Mouse (Mus musculus) forebrain, embryonic 13.5 days (tissue): ENCODE measurements around the gene Senp3. TPM values are rescaled to one million over a fixed set of nuclear protein-coding genes. Genes with fewer than 3 reads are reported as not detected.
"Not testable (repeated sequence)": the region's sequence is repeated elsewhere in the genome, so short reads cannot be mapped to it uniquely, and the experiment has no call there.

Experiments
- ATAC-seq: fragments of 200-750 bp; cut with Nextera tagmentation; 2 replicates; pipeline ENCODE4 v1.8.0; 2017
- H3K27ac ChIP-seq: fragments of 300-500 bp; sonication (generic); 2 replicates; pipeline ENCODE4 v1.5.1; 2015; ENCODE audit warnings: inconsistent platforms, mild to moderate bottlenecking, moderate library complexity
- H3K27me3 ChIP-seq: fragments of 300-500 bp; sonication (generic); 2 replicates; pipeline ENCODE4 v1.6.1; 2015; ENCODE audit warnings: mild to moderate bottlenecking, inconsistent platforms
- H3K36me3 ChIP-seq: fragments of 300-500 bp; sonication (generic); 2 replicates; pipeline ENCODE4 v1.6.1; 2015; ENCODE audit warnings: mild to moderate bottlenecking, inconsistent platforms; ENCODE audit not compliant: poor library complexity, severe bottlenecking
- H3K4me1 ChIP-seq: fragments of 300-500 bp; sonication (generic); 2 replicates; pipeline ENCODE4 v1.6.1; 2015; ENCODE audit warnings: inconsistent platforms
- H3K4me2 ChIP-seq: fragments of 300-500 bp; sonication (generic); 2 replicates; pipeline ENCODE4 v1.6.1; 2015; ENCODE audit warnings: inconsistent platforms, mild to moderate bottlenecking, moderate library complexity
- H3K4me3 ChIP-seq: fragments of 300-500 bp; sonication (generic); 2 replicates; pipeline ENCODE4 v1.5.1; 2015; ENCODE audit warnings: mild to moderate bottlenecking, inconsistent platforms
- H3K9ac ChIP-seq: fragments of 300-500 bp; sonication (generic); 2 replicates; pipeline ENCODE4 v1.6.1; 2015; ENCODE audit warnings: mild to moderate bottlenecking, inconsistent platforms
- H3K9me3 ChIP-seq: fragments of 300-500 bp; sonication (generic); replicated peaks from 2 replicates; pipeline ENCODE4 v1.6.1; 2016; ENCODE audit warnings: inconsistent platforms
- WGBS: fragments of 180-500 bp; shearing (Covaris S2); methylation state at CpG from one replicate; pipeline ENCODE4 v1.1.7; 2015; 5-methylcytosine and 5-hydroxymethylcytosine counted together
- microRNA counts: library from miRNA; unstranded; fragments of <30 nt; microRNA quantifications from one replicate; lab custom pipeline; 2016
- microRNA-seq: library from miRNA; unstranded; fragments of <30 nt; microRNA quantifications from one replicate; pipeline ENCODE4, GENCODE M21; 2016
- polyA plus RNA-seq: library from polyadenylated mRNA; unstranded; fragments of >200 nt; fragmentation: Nextera tagmentation; extraction: Ambion mirVana; gene quantifications from 2 replicates; pipeline ENCODE4 v1.2.1, GENCODE M21; 2015

The Senp3 gene
- polyA plus RNA-seq, 1 experiment from 2014 or later = 93.7 TPM

- ATAC-seq, H3K27me3 ChIP-seq, H3K9ac ChIP-seq, H3K4me3 ChIP-seq, H3K36me3 ChIP-seq, H3K27ac ChIP-seq, H3K4me2 ChIP-seq, H3K9me3 ChIP-seq: not testable (repeated sequence)
- whole genome bisulfite sequencing = 75% methylated on average over 2 of the region's 2 CpGs
- peaks cover 16% of the 10 kb centered on the region for H3K4me1 ChIP-seq
Measured at GRCm38 (mm10) chr11:69624339-69624738, 57.5 kb downstream of the Senp3 start.

MicroRNAs encoded within 50 kb of the gene (microRNA counts, 519-probe panel; counts per million panel counts)
- microRNA mmu-miR-1934 (lab: Ali Mortazavi, UCI) (177 counts per million, percentile 53 among the panel's probes with 10 or more counts), microRNA mmu-miR-467f (lab: Ali Mortazavi, UCI) (2,231 counts per million, percentile 59 among the panel's probes with 10 or more counts)

Small RNA genes within 50 kb of the gene (microRNA-seq; reads per million reads assigned to microRNA genes)
- gene Mir1934 = 5.1 reads per million, percentile 15 among the genes with 10 or more reads in this experiment
- gene Mir467f = not detected

Other genes with a start within 250 kb of the Senp3 start
- gene Dnah2, start 133.0 kb downstream of the Senp3 start, polyA plus RNA-seq = 1.7 and 2.0 TPM in 2 replicates
- 63.1 and 72.0 TPM in 2 replicates for gene Efnb3, start 121.9 kb downstream of the Senp3 start, polyA plus RNA-seq
- 32.0 and 35.1 TPM in 2 replicates for gene Wrap53, start 101.8 kb downstream of the Senp3 start, polyA plus RNA-seq
- gene Trp53, start 101.7 kb downstream of the Senp3 start, polyA plus RNA-seq = 119 and 129 TPM in 2 replicates
- 12.7 and 14.0 TPM in 2 replicates for gene Atp1b2, start 76.1 kb downstream of the Senp3 start, polyA plus RNA-seq
- not detected in 2 replicates for gene Shbg, start 64.2 kb downstream of the Senp3 start, polyA plus RNA-seq
- 20.6 and 22.7 TPM in 2 replicates for gene Sat2, start 60.1 kb downstream of the Senp3 start, polyA plus RNA-seq
- 38.7 and 42.2 TPM in 2 replicates for gene Fxr2, start 49.1 kb downstream of the Senp3 start, polyA plus RNA-seq
- gene Sox15, start 26.8 kb downstream of the Senp3 start, polyA plus RNA-seq = not detected in 2 replicates
- gene Mpdu1, start 19.4 kb downstream of the Senp3 start, polyA plus RNA-seq = 89.4 and 95.2 TPM in 2 replicates
- 4.4 and 5.2 TPM in 2 replicates for gene Cd68, start 15.9 kb downstream of the Senp3 start, polyA plus RNA-seq
- gene Eif4a1, start 9.7 kb downstream of the Senp3 start, polyA plus RNA-seq = 654 and 701 TPM in 2 replicates
- 0.15 and 0.43 TPM in 2 replicates for gene Tnfsf13, start 3.7 kb upstream of the Senp3 start, polyA plus RNA-seq
- 1.00 and 1.1 TPM in 2 replicates for gene Tnfsf12, start 13.8 kb upstream of the Senp3 start, polyA plus RNA-seq
- 0.45 and 0.87 TPM in 2 replicates for gene Tnfsfm13, start 14.0 kb upstream of the Senp3 start, polyA plus RNA-seq
- gene Polr2a, start 76.6 kb upstream of the Senp3 start, polyA plus RNA-seq = 23.2 and 24.1 TPM in 2 replicates
- gene Slc35g3, start 79.9 kb upstream of the Senp3 start, polyA plus RNA-seq = 0.26 and 0.58 TPM in 2 replicates
- 1.6 and 1.8 TPM in 2 replicates for gene Zbtb4, start 83.8 kb upstream of the Senp3 start, polyA plus RNA-seq
- gene Chrnb1, start 113.9 kb upstream of the Senp3 start, polyA plus RNA-seq = 1.5 TPM in 2 replicates
- gene Fgf11, start 119.8 kb upstream of the Senp3 start, polyA plus RNA-seq = 3.3 and 3.8 TPM in 2 replicates
- 0.39 and 1.00 TPM in 2 replicates for gene Tmem102, start 123.5 kb upstream of the Senp3 start, polyA plus RNA-seq
- not detected in 2 replicates for gene Gm39566, start 133.2 kb upstream of the Senp3 start, polyA plus RNA-seq
- gene Spem2, start 136.4 kb upstream of the Senp3 start, polyA plus RNA-seq = not detected in 2 replicates
- 0.37 and 0.52 TPM in 2 replicates for gene Spem1, start 140.1 kb upstream of the Senp3 start, polyA plus RNA-seq
- 16.6 and 17.0 TPM in 2 replicates for gene Nlgn2, start 155.7 kb upstream of the Senp3 start, polyA plus RNA-seq
- gene Tmem256, start 156.4 kb upstream of the Senp3 start, polyA plus RNA-seq = 340 and 360 TPM in 2 replicates
- gene Plscr3, start 164.3 kb upstream of the Senp3 start, polyA plus RNA-seq = 44.1 and 45.4 TPM in 2 replicates
- 0.09 and 0.20 TPM in 2 replicates for gene Tnk1, start 176.6 kb upstream of the Senp3 start, polyA plus RNA-seq
- not detected in 2 replicates for gene Tmem95, start 195.9 kb upstream of the Senp3 start, polyA plus RNA-seq
- gene Kctd11, start 199.3 kb upstream of the Senp3 start, polyA plus RNA-seq = 1.3 and 1.4 TPM in 2 replicates
- gene Acap1, start 213.5 kb upstream of the Senp3 start, polyA plus RNA-seq = 0.28 and 0.34 TPM in 2 replicates
- 19.1 and 20.3 TPM in 2 replicates for gene 2810408A11Rik, start 218.9 kb upstream of the Senp3 start, polyA plus RNA-seq
- gene Neurl4, start 219.0 kb upstream of the Senp3 start, polyA plus RNA-seq = 15.5 and 20.2 TPM in 2 replicates
- gene Gps2, start 231.8 kb upstream of the Senp3 start, polyA plus RNA-seq = 90.1 and 93.2 TPM in 2 replicates
- gene Eif5a, start 239.9 kb upstream of the Senp3 start, polyA plus RNA-seq = 1,467 and 1,510 TPM in 2 replicates